Mouse (Mus musculus) intestine, embryonic 15.5 days (tissue): Measurements from ENCODE around the gene Il1r2. TPM values are rescaled to one million over a fixed set of nuclear protein-coding genes. Genes with fewer than 3 reads are reported as not detected.
A peak's percentile ranks its signal among the peaks of the same experiment; 100 is the strongest.

Source experiments
- ATAC-seq: fragments of 200-750 bp; cut with Nextera tagmentation; 2 replicates; pipeline ENCODE4 v1.8.0; 2017; ENCODE audit warnings: moderate TSS enrichment, moderate library complexity
- H3K27ac ChIP-seq: fragments of 300-500 bp; sonication (generic); 2 replicates; pipeline ENCODE4 v1.5.1; 2015; ENCODE audit warnings: mild to moderate bottlenecking, inconsistent platforms
- H3K27me3 ChIP-seq: fragments of 300-500 bp; sonication (generic); replicated peaks from 2 replicates; pipeline ENCODE4 v1.6.1; 2015; ENCODE audit warnings: inconsistent platforms
- H3K36me3 ChIP-seq: fragments of 300-500 bp; sonication (generic); 2 replicates; pipeline ENCODE4 v1.6.1; 2015; ENCODE audit warnings: inconsistent platforms
- H3K4me1 ChIP-seq: fragments of 300-500 bp; sonication (generic); replicated peaks from 2 replicates; pipeline ENCODE4 v1.6.1; 2015; ENCODE audit warnings: inconsistent platforms
- H3K4me2 ChIP-seq: fragments of 300-500 bp; sonication (generic); replicated peaks from 2 replicates; pipeline ENCODE4 v1.6.1; 2015; ENCODE audit warnings: mild to moderate bottlenecking, inconsistent platforms
- H3K4me3 ChIP-seq: fragments of 300-500 bp; sonication (generic); replicated peaks from 2 replicates; pipeline ENCODE4 v1.5.1; 2015; ENCODE audit warnings: inconsistent platforms
- H3K9ac ChIP-seq: fragments of 300-500 bp; sonication (generic); 2 replicates; pipeline ENCODE4 v1.6.1; 2015; ENCODE audit warnings: inconsistent platforms
- H3K9me3 ChIP-seq: fragments of 300-500 bp; sonication (generic); 2 replicates; pipeline ENCODE4 v1.6.1; 2016; ENCODE audit warnings: inconsistent platforms
- WGBS: fragments of 180-500 bp; shearing (Covaris S2); methylation state at CpG from one replicate; pipeline ENCODE4 v1.1.7; 2015; 5-methylcytosine and 5-hydroxymethylcytosine counted together
- polyA plus RNA-seq: library from polyadenylated mRNA; unstranded; fragments of >200 nt; fragmentation: Nextera tagmentation; extraction: Ambion mirVana; gene quantifications from 2 replicates; pipeline ENCODE4 v1.2.1, GENCODE M21; 2015

The Il1r2 gene
- polyA plus RNA-seq, 1 experiment from 2014 or later, result 1.4 TPM

DNA sequence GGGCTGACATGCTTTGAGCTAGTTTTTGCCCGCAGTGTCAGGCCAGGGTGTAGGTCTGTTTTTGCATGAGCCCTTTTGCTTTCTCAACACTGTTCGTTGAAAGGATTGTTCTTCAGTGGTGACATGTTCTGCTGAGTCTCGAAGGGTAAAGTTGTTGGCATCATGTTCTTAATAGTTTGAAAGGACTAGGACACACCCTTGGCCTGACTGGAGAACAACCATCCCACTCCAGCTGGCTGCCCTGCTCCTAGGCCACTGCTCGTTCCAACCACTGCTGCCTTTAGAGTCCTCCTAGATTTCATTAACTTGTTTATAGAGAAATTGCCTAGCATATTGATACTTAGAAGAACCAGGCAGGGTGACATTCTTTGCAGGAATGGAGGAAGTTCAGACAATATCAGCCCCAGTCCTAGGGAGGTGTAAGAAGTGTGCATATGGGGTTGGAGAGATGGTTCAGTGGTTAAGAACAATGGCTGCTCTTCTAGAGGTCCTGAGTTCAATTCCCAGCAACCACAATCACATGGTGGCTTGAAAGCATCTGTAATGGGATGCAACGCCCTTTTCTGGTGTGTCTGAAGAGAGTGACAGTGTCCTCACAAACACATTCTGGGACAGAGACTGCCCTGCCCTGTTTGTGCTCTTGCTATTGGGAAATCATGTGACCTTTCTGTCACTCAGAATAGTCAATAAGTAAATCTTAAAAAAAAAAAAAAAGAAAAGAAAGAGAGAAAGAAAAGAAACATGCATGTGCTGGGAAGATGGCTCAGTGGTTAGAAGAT lies 34.3 kb downstream of the Il1r2 start:
- ATAC-seq, result no peak
- no peak overlapping the region for H3K4me3 ChIP-seq
- no peak overlapping the region for H3K4me2 ChIP-seq
- H3K4me1 ChIP-seq, result no peaks in the 10 kb centered on the region
- H3K9ac ChIP-seq, result no peak overlapping the region
- 89% methylated on average over 5 of the region's 5 CpGs for WGBS
- H3K9me3 ChIP-seq, result no peaks in the 10 kb centered on the region
- no peak overlapping the region for H3K27ac ChIP-seq
- H3K27me3 ChIP-seq, result no peaks in the 10 kb centered on the region
- H3K36me3 ChIP-seq, result no peaks in the 10 kb centered on the region

DNA sequence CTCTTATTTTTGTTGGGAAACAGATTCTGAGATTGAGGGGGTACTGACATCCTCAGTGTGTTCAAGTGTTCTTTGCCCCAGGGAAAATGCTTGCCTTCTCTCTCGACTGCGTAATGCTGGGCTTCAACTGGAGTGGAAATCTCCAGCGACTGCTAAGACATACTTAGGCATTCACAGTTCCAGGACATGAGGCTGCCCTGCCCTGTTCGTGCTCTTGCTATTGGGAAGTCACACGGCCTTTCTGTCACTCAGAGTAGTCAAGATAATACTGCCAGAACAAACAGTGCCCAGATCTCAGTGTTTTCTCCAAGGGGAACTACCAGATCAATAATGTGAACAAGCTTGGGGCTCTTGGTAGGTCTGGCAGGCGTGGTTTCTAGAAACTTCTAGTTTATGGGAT lies 35.9 kb downstream of the Il1r2 start:
- WGBS, result 50% methylated on average over 6 of the region's 6 CpGs
- Histone ChIP-seq H3K9ac (no peak overlapping the region), H3K4me3 (no peak overlapping the region), H3K27ac (no peak overlapping the region), H3K36me3 (no peaks in the 10 kb centered on the region), H3K4me2 (no peak overlapping the region), H3K9me3 (no peaks in the 10 kb centered on the region), H3K27me3 (no peaks in the 10 kb centered on the region), H3K4me1 (no peaks in the 10 kb centered on the region)
- ATAC-seq, result no peak

DNA sequence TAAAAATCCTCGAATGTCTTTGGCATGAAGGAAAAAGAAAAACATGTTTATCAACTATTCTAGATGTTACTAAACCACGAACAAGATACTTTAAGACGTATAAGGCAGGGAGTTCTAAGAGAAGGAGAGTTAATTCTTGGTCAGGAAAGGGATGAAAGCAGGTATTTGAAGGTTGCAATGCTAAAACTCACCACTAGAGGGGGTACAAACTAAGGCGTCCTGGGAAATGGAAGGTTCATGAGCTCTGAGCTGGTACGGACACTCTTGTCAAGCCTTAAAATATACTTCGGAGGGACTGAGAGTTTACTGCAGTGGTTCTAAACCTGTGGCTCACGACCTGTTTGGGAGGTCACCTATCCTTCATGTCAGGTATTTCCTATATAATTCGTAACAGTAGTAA lies 41.4 kb downstream of the Il1r2 start:
- WGBS, result 51% methylated on average over 8 of the region's 8 CpGs
- Histone ChIP-seq H3K9ac (no peak overlapping the region), H3K4me3 (no peak overlapping the region), H3K4me1 (no peaks in the 10 kb centered on the region), H3K27me3 (no peaks in the 10 kb centered on the region), H3K4me2 (no peak overlapping the region), H3K36me3 (no peaks in the 10 kb centered on the region), H3K9me3 (no peaks in the 10 kb centered on the region), H3K27ac (no peak overlapping the region)
- no peak for ATAC-seq

DNA sequence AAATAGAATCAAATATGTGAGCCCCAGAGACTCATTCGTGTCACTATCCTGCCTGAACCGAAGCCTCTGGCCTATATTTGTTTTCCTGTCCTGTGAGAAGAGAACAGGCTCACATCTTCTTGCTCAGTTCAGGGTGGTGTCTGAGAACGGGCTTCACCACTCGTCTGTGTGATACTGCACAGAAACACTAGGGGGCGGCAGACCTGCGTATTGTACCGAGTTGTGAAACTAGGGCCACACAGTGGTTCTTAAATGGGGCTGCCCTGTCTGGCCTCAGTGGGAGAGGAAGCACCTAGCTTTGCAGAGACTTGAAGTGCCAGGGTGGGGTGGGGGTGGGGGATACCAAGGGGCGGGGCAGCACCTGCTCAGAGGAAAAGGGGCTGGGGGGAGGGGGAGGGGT lies 42.5 kb downstream of the Il1r2 start:
- Histone ChIP-seq H3K27me3 (no peaks in the 10 kb centered on the region), H3K36me3 (no peaks in the 10 kb centered on the region), H3K27ac (no peak overlapping the region), H3K9me3 (no peaks in the 10 kb centered on the region), H3K4me2 (no peak overlapping the region), H3K4me3 (no peak overlapping the region), H3K9ac (no peak overlapping the region), H3K4me1 (no peaks in the 10 kb centered on the region)
- 5% methylated on average over 7 of the region's 8 CpGs for WGBS
- ATAC-seq, result peak; percentile 61

DNA sequence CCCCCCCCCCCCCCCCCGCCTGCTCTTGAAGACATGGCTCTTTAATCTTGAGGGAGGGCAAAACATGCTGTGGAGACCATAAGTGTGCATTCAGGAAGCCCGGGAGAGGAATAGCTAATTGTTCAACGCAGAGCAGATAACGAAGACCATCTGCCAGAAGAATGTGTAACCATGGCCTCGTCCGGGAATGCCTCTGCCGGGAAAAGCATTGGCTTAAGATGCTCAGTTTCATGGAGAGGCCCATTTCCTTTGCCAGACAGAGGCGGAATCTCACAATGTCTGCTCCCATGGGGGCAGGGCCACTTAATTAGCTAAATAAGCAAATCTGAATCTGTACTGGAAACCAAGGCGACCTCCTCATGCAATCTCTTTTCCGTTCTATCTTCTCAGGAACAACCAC lies 43.7 kb downstream of the Il1r2 start:
- Histone ChIP-seq H3K36me3 (no peaks in the 10 kb centered on the region), H3K4me3 (no peak overlapping the region), H3K4me1 (no peaks in the 10 kb centered on the region), H3K9ac (no peak overlapping the region), H3K27ac (no peak overlapping the region), H3K27me3 (no peaks in the 10 kb centered on the region), H3K4me2 (no peak overlapping the region), H3K9me3 (no peaks in the 10 kb centered on the region)
- ATAC-seq, result peak; percentile 62
- WGBS, result 41% methylated on average over 9 of the region's 10 CpGs

DNA sequence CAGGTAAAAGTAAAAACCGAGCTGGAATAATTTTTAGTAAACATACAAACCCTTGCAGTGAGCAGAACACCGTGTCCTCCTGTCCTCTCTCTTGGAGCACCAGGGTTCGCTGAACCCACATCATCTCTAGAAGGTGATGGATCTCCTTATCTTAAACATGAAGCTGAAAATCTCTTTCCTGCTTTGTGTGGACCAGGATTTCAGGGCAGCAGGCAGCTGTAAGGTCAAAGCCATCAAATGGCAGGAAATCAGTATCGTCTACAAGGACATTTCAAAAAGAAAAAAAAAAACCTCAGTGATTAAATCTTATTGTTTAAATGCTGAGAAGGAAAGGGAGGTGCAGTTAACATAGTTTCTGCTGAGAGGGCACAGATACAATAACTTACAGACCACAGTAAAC lies 50.4 kb downstream of the Il1r2 start:
- Histone ChIP-seq H3K9ac (no peak overlapping the region), H3K4me3 (no peak overlapping the region), H3K36me3 (no peaks in the 10 kb centered on the region), H3K9me3 (no peaks in the 10 kb centered on the region), H3K4me1 (no peaks in the 10 kb centered on the region), H3K27me3 (no peaks in the 10 kb centered on the region), H3K4me2 (no peak overlapping the region), H3K27ac (no peak overlapping the region)
- ATAC-seq, result no peak
- WGBS, result 54% methylated on average over 4 of the region's 4 CpGs

DNA sequence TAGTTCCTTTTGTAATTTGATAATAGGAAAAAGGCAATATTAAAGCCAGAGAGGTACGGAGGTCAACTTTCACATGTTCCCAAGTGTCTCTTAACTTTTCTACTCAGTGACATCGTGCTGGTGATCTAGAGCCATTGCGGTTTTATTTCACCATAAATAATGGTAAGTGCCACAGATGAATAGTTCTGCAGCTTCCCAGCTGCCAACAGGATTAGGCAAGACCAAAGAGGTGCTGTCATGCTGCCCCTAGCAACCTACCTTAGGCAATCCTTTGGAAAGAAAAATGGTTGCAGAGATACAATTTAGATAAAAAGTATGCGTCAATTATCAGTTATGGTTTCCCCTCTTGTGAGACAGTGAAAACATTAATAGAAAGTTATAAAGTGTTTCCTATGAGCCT lies 54.6 kb downstream of the Il1r2 start:
- WGBS, result 81% methylated on average over 4 of the region's 4 CpGs
- Histone ChIP-seq H3K4me1 (no peaks in the 10 kb centered on the region), H3K27me3 (no peaks in the 10 kb centered on the region), H3K9ac (no peak overlapping the region), H3K27ac (no peak overlapping the region), H3K4me3 (no peak overlapping the region), H3K9me3 (no peaks in the 10 kb centered on the region), H3K36me3 (no peaks in the 10 kb centered on the region), H3K4me2 (no peak overlapping the region)
- no peak for ATAC-seq

DNA sequence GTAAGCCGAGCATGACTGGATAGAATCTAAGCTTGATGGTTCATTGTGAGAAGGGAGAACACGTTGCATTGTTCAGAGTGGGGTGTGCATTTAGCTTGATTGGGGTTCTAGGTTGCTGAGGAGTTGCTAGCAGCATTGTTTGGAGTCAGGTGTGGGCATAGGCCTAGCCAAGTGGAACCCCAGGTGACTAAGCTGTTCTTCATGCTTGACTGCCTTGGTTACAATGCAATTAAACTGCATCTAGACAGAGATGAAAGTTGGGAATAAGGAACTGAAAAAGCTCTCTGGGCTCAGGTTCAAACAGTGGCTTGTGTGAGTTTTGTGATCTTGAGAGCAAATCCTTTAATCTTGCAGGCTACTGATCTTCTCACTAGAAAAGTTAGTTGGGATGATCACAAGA lies 55.4 kb downstream of the Il1r2 start:
- Histone ChIP-seq H3K4me1 (no peaks in the 10 kb centered on the region), H3K27me3 (no peaks in the 10 kb centered on the region), H3K9ac (no peak overlapping the region), H3K27ac (no peak overlapping the region), H3K4me3 (no peak overlapping the region), H3K9me3 (no peaks in the 10 kb centered on the region), H3K4me2 (no peak overlapping the region), H3K36me3 (no peaks in the 10 kb centered on the region)
- no peak for ATAC-seq
- 72% methylated on average over 2 of the region's 2 CpGs for WGBS

DNA sequence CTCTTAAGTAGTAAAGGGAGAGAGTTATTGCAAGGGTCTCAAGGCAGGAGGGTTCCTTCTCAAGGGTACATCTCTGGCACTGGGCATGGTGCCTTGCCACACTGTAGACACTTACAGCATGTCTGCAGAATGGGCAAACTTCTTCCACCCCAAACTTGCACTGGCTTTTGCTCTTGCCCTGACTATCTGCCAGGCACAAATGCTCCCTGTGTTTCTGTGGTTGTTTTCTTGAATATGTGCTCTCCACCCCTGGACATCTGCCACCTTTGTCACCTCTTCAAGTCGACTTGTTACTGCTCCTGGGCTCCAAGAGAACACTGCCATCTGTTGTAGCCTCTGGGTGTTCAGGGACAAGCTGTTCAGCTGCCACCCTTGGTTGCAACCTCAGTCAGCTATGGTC lies 57.8 kb downstream of the Il1r2 start:
- 55% methylated on average over 1 of the region's 1 CpGs for WGBS
- no peak for ATAC-seq
- no peak overlapping the region for H3K9ac ChIP-seq
- no peaks in the 10 kb centered on the region for H3K4me1 ChIP-seq
- H3K4me2 ChIP-seq, result no peak overlapping the region
- no peak overlapping the region for H3K27ac ChIP-seq
- no peaks in the 10 kb centered on the region for H3K9me3 ChIP-seq
- H3K36me3 ChIP-seq, result no peaks in the 10 kb centered on the region
- H3K4me3 ChIP-seq, result no peak overlapping the region
- H3K27me3 ChIP-seq, result no peaks in the 10 kb centered on the region

DNA sequence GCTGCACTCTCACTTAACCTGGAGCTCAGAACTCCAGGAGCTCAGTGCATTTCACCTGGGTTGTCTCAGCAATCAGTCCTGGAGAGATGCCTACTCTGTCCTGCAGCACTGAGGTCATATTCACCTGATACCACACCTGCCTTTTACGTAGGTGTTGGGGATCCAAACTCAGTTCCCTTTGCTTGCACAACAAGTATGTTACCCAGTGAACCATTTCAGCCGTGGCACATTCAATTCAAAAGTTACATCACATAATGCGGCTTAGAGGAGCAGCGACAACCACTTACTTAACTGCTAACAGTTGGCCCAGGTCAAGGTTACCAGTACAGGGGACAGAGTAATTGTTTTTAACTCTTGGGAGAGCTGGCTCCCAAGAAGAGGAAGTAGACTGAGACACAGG lies 58.8 kb downstream of the Il1r2 start:
- Histone ChIP-seq H3K27me3 (no peaks in the 10 kb centered on the region), H3K4me1 (no peaks in the 10 kb centered on the region), H3K27ac (no peak overlapping the region), H3K9me3 (no peaks in the 10 kb centered on the region), H3K4me2 (no peak overlapping the region), H3K9ac (no peak overlapping the region), H3K4me3 (no peak overlapping the region), H3K36me3 (no peaks in the 10 kb centered on the region)
- ATAC-seq, result no peak
- WGBS, result 84% methylated on average over 4 of the region's 4 CpGs

DNA sequence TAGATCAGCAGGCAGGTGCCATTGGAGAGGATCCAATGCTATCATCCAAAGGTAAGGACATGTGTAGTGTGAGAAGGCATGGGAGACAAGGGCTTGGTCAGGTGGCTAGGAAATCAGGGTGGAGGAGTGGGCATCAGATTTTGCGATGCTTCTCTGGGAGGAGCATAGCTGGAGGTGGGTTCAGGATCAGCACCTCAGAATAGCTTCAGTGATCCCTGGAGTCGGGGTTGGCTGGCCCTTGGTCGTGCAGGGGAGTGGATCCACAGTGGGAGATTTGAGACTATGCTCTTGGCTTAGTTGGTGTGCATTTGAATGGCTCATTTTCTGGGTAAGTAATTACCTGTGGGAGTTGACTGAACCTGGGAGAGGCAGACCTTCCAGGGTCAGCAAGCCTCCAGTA lies 59.7 kb downstream of the Il1r2 start:
- Histone ChIP-seq H3K4me3 (no peak overlapping the region), H3K27me3 (no peaks in the 10 kb centered on the region), H3K9me3 (no peaks in the 10 kb centered on the region), H3K9ac (no peak overlapping the region), H3K4me2 (no peak overlapping the region), H3K36me3 (no peaks in the 10 kb centered on the region), H3K27ac (no peak overlapping the region), H3K4me1 (no peaks in the 10 kb centered on the region)
- no peak for ATAC-seq
- WGBS, result 79% methylated on average over 3 of the region's 3 CpGs

DNA sequence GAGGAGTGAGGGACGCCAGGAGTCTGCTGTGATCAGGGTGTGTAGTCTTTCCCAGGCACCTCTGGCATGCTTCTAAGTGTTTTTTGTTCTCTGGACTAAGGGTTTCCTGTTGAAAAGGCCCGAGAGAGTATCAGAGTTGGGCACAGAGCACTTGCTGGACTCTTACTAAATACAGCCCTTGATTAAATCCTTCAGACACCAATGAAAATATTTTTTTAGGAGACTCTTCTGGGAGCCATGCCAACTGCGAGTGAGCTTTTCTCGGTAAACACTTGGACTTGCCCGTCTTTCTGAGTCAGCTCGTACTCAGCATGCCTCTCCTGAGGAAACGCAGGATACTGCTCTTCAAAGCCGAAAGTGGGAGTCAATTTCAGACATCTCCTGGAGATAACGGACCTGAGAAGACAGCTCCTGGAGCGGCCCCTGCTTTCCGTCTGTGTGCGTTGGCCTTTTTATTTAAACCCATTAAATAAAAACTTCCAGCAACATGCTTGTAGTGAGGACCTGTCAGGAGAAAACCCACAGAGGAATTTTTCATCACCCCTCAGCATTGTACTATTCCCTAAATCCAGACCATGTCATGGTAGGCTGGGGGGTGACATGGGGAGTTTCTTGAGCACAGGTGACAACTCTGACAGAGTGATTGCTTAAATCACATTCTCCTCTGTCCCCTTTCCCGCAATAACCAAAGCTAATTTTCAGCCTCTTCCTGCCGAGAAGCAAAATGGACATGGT lies 66.1 kb downstream of the Il1r2 start:
- H3K27ac ChIP-seq, result peak overlapping the region; percentile 42; the same call in 1 of the 2 replicates
- H3K4me2 ChIP-seq, result 0 out of 2 replicates have a peak overlapping the region, but pooled peaks have one; percentile 9
- no peaks in the 10 kb centered on the region for H3K9me3 ChIP-seq
- no peak overlapping the region for H3K9ac ChIP-seq
- H3K4me3 ChIP-seq, result no peak overlapping the region
- peak; percentile 80 for ATAC-seq
- H3K4me1 ChIP-seq, result no peaks in the 10 kb centered on the region; the same call in 1 of the 2 replicates
- no peaks in the 10 kb centered on the region for H3K27me3 ChIP-seq
- 43% methylated on average over 14 of the region's 14 CpGs for WGBS
- H3K36me3 ChIP-seq, result no peaks in the 10 kb centered on the region

DNA sequence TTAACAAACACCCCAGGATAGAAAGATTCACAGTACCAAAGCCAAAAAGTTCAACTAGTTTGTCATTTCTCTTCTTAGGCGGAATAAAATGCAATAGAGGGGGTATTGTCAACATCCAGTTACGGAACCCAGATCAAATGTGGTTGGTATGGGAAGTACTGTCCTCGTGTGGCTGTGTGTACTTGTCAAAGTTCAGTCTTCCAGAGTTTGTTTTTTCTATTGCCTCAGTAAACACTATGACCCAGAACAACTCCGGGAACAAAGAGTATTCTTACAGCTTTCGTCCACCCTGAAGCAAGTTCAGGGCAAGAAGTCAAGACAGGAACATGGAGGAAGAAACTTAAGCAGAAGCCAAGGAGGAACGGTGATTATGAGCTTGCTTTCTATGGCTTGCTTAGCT lies 82.2 kb downstream of the Il1r2 start:
- Histone ChIP-seq H3K9me3 (no peaks in the 10 kb centered on the region), H3K9ac (no peak overlapping the region), H3K4me2 (no peak overlapping the region), H3K36me3 (no peaks in the 10 kb centered on the region), H3K27ac (no peak overlapping the region), H3K4me3 (no peak overlapping the region), H3K4me1 (no peaks in the 10 kb centered on the region), H3K27me3 (no peaks in the 10 kb centered on the region)
- no peak for ATAC-seq
- 74% methylated on average over 6 of the region's 6 CpGs for WGBS
